Mouse (Mus musculus): ENCODE results near the gene Fam227a. TPM values are rescaled to one million over a fixed set of nuclear protein-coding genes. Genes with fewer than 3 reads are reported as not detected.

Fam227a gene
- total and polyA plus RNA-seq, 3 experiments = 0.35 to 0.60 TPM; not detected in 1

- TF ChIP-seq CTCF (IDR thresholded peaks at IDR 0.05 in 2 of 3, conservative IDR thresholded peaks at IDR 0.05 in 1 of 3; ENCODE audit: control insufficient read depth in 1 of 3, insufficient read depth in 1 of 3, low read depth in 2 of 3, low read length in 3 of 3, poor library complexity in 1 of 3, severe bottlenecking in 1 of 3) = no peak
These were observed 83.1 kb downstream of the Fam227a start (continued) for GRCm38 (mm10) chr15:79575543-79576222.

- Histone ChIP-seq H3K36me3 (ENCODE audit: control insufficient read depth in 1 of 2, insufficient read depth in 2 of 2, low read length in 2 of 2) (no peaks in the 10 kb centered on the region), H3K4me3 (ENCODE audit: control insufficient read depth in 1 of 2, insufficient read depth in 1 of 2, low read depth in 2 of 2, low read length in 2 of 2) (no peak overlapping the region), H3K79me2 (ENCODE audit: control insufficient read depth, insufficient read depth, low read length, poor library complexity) (no peaks in the 10 kb centered on the region), H3K9ac (ENCODE audit: control insufficient read depth, low read depth, low read length, poor library complexity, severe bottlenecking) (no peak overlapping the region), H3K9me3 (replicated peaks; ENCODE audit: insufficient read depth, low read length) (no peaks in the 10 kb centered on the region), H3K27ac (ENCODE audit: control insufficient read depth, low read depth, low read length) (no peak overlapping the region), H3K27me3 (ENCODE audit: control insufficient read depth in 1 of 2, insufficient read depth in 2 of 2, low read length in 2 of 2) (peaks cover 4 to 9% of the 10 kb centered on the region in 2 experiments), H3K4me1 (ENCODE audit: control insufficient read depth in 1 of 2, insufficient read depth in 2 of 2, low read length in 2 of 2) (no peaks in the 10 kb centered on the region)
- DNase-seq (ENCODE audit: low read depth, low spot score) = no peak
- TF ChIP-seq ZNF384 (IDR thresholded peaks at IDR 0.05; ENCODE audit: low read depth, low read length) (no peak), MAFK (IDR thresholded peaks at IDR 0.05; ENCODE audit: borderline replicate concordance, low read depth, low read length) (no peak), CHD2 (IDR thresholded peaks at IDR 0.05; ENCODE audit: low read length) (no peak), KAT2A (conservative IDR thresholded peaks at IDR 0.05; ENCODE audit: low read depth, low read length) (no peak), HCFC1 (IDR thresholded peaks at IDR 0.05; ENCODE audit: low read depth, low read length) (no peak), ZKSCAN1 (IDR thresholded peaks at IDR 0.05; ENCODE audit: low read depth, low read length) (no peak), RCOR1 (IDR thresholded peaks at IDR 0.05; ENCODE audit: low read depth, low read length) (no peak), POLR2AphosphoS5 (IDR thresholded peaks at IDR 0.05; ENCODE audit: borderline replicate concordance, low read depth, low read length) (no peak), TBP (IDR thresholded peaks at IDR 0.05; ENCODE audit: low read depth, low read length) (no peak), CTCF (IDR thresholded peaks at IDR 0.05 in 2 of 3, conservative IDR thresholded peaks at IDR 0.05 in 1 of 3; ENCODE audit: control insufficient read depth in 1 of 3, insufficient read depth in 1 of 3, low read depth in 2 of 3, low read length in 3 of 3, poor library complexity in 1 of 3, severe bottlenecking in 1 of 3) (no peak)
These were observed 96.3 kb downstream of the Fam227a start for GRCm38 (mm10) chr15:79562417-79562816.

- Histone ChIP-seq H3K9me3 (replicated peaks; ENCODE audit: insufficient read depth, low read length) (no peaks in the 10 kb centered on the region), H3K79me2 (ENCODE audit: control insufficient read depth, insufficient read depth, low read length, poor library complexity) (no peaks in the 10 kb centered on the region), H3K27me3 (ENCODE audit: control insufficient read depth in 1 of 2, insufficient read depth in 2 of 2, low read length in 2 of 2) (peaks cover 4 to 9% of the 10 kb centered on the region in 2 experiments), H3K4me1 (ENCODE audit: control insufficient read depth in 1 of 2, insufficient read depth in 2 of 2, low read length in 2 of 2) (no peaks in the 10 kb centered on the region), H3K4me3 (ENCODE audit: control insufficient read depth in 1 of 2, insufficient read depth in 1 of 2, low read depth in 2 of 2, low read length in 2 of 2) (no peak overlapping the region), H3K27ac (ENCODE audit: control insufficient read depth, low read depth, low read length) (no peak overlapping the region), H3K36me3 (ENCODE audit: control insufficient read depth in 1 of 2, insufficient read depth in 2 of 2, low read length in 2 of 2) (no peaks in the 10 kb centered on the region), H3K9ac (ENCODE audit: control insufficient read depth, low read depth, low read length, poor library complexity, severe bottlenecking) (no peak overlapping the region)
- DNase-seq (ENCODE audit: low read depth, low spot score) = no peak
- TF ChIP-seq ZC3H11A (IDR thresholded peaks at IDR 0.05; ENCODE audit: low read depth, low read length) (no peak), BHLHE40 (IDR thresholded peaks at IDR 0.05; ENCODE audit: borderline replicate concordance, low read depth, low read length) (no peak), MAX (IDR thresholded peaks at IDR 0.05; ENCODE audit: low read length) (no peak), MYC (IDR thresholded peaks at IDR 0.05; ENCODE audit: low read depth, low read length) (no peak), KAT2A (conservative IDR thresholded peaks at IDR 0.05; ENCODE audit: low read depth, low read length) (no peak), JUND (IDR thresholded peaks at IDR 0.05; ENCODE audit: low read depth, low read length) (no peak), SMC3 (IDR thresholded peaks at IDR 0.05; ENCODE audit: low read depth, low read length) (no peak), CHD1 (IDR thresholded peaks at IDR 0.05; ENCODE audit: low read depth, low read length) (no peak), GATA1 (IDR thresholded peaks at IDR 0.05; ENCODE audit: low read depth, low read length) (no peak), POLR2A (IDR thresholded peaks at IDR 0.05; ENCODE audit: control insufficient read depth in 1 of 2, insufficient read depth in 1 of 2, low read depth in 1 of 2, low read length in 2 of 2, poor library complexity in 1 of 2) (no peak), EP300 (IDR thresholded peaks at IDR 0.05; ENCODE audit: low read depth in 1 of 2, low read length in 2 of 2) (no peak), E2F4 (IDR thresholded peaks at IDR 0.05; ENCODE audit: borderline replicate concordance, low read depth, low read length) (no peak), MXI1 (IDR thresholded peaks at IDR 0.05; ENCODE audit: low read depth, low read length) (no peak), USF1 (IDR thresholded peaks at IDR 0.05; ENCODE audit: low read depth, low read length) (no peak), HCFC1 (IDR thresholded peaks at IDR 0.05; ENCODE audit: low read depth, low read length) (no peak), TCF12 (IDR thresholded peaks at IDR 0.05; ENCODE audit: low read depth, low read length) (no peak)
These were observed 99.1 kb downstream of the Fam227a start for GRCm38 (mm10) chr15:79559649-79560048.

All from MEL (cell line).